Mouse (Mus musculus): Measurements from ENCODE around the gene 4931428F04Rik. TPM values are rescaled to one million over a fixed set of nuclear protein-coding genes. Genes with fewer than 3 reads are reported as not detected.

The 4931428F04Rik gene
- polyA plus RNA-seq, 1 experiment: 1.8 TPM

DNA sequence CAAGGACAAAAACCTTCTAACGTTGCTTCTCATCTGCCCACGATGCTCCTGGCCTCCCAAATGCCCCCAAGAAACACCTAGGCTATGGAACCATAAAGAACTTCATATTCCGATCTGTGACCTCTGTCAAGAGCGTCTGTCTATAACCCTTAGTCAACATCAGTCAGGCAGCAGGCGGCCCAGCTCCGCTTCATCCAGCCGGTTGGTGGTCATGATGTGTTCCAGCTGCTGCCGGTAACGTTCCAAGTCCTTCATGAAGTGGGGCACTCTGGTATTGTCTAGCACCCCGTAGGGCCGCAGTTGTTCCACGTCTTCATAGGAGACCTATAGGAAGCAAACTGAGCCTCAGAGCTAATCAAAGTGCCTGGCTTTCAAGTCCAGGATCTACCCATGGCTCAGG, 7.8 kb downstream of the 4931428F04Rik start:
- TF ChIP-seq GATA1 (IDR thresholded peaks at IDR 0.05; ENCODE audit: low read length): no peak

GRCm38 (mm10) chr8:105280567-105280966, 9.1 kb downstream of the 4931428F04Rik start:
- TF ChIP-seq GATA1 (IDR thresholded peaks at IDR 0.05; ENCODE audit: low read length): no peak

GRCm38 (mm10) chr8:105278911-105279334, 10.7 kb downstream of the 4931428F04Rik start:
- no peak for TF ChIP-seq GATA1 (IDR thresholded peaks at IDR 0.05; ENCODE audit: low read length)

DNA sequence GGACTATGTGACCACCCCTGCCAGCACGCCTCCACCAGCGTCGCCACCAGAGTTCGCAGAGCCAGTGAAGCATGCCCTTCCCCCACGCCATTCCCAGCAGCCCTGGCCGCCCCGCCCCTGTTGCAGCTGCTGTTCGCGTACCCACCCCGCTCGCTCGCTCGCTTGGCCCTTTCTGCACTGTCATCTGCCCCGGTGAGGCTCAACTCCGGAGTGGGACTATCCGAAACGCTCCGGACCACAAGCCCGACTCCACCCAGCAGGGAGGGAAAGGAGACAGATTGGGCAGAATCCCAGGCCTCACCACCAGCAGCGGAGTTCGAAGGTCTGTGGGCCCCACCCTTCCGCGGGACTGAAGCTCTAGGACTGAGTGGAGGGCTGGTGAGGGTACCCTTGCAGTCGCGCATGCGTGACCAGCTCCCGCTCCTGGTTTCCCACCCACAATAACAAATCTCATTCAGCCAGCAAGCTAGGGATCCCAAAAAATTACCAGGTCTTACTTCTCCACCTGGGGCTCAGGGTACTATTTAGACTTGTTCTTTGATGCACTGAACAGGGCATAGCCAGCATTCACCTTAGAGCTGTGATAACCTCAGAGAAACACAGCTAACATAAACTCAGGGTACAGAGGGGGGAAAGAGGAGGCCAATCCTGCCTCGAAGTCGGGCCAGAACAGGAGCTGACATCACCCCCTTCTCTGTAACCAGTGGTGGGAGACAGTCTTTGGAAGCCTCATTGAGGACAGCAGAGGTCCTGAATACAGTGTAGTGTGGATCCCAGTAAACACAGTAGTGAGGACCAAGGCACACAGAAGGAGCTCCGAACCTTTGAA, 13.2 kb downstream of the 4931428F04Rik start:
- no peak for TF ChIP-seq GATA1 (IDR thresholded peaks at IDR 0.05; ENCODE audit: low read length)

- TF ChIP-seq GATA1 (IDR thresholded peaks at IDR 0.05; ENCODE audit: low read length): no peak
Observed at GRCm38 (mm10) chr8:105275840-105276239, 13.8 kb downstream of the 4931428F04Rik start, which contains the start of gene Nol3. Gene Nol3 (plus strand): TSS chr8:105276140.

GRCm38 (mm10) chr8:105275387-105275786, 14.3 kb downstream of the 4931428F04Rik start:
- TF ChIP-seq GATA1 (IDR thresholded peaks at IDR 0.05; ENCODE audit: low read length): no peak

GRCm38 (mm10) chr8:105270916-105271186, 18.8 kb downstream of the 4931428F04Rik start:
- TF ChIP-seq GATA1 (IDR thresholded peaks at IDR 0.05; ENCODE audit: low read length): no peak

GRCm38 (mm10) chr8:105270101-105270915, 19.4 kb downstream of the 4931428F04Rik start:
- no peak for TF ChIP-seq GATA1 (IDR thresholded peaks at IDR 0.05; ENCODE audit: low read length)

GRCm38 (mm10) chr8:105269461-105269947, 20.2 kb downstream of the 4931428F04Rik start, which contains the start of gene Hsf4:
Gene Hsf4 (plus strand): TSS chr8:105269801.
- no peak for TF ChIP-seq GATA1 (IDR thresholded peaks at IDR 0.05; ENCODE audit: low read length)

- no peak for TF ChIP-seq GATA1 (IDR thresholded peaks at IDR 0.05; ENCODE audit: low read length)
Observed at GRCm38 (mm10) chr8:105269075-105269458, 20.6 kb downstream of the 4931428F04Rik start.

DNA sequence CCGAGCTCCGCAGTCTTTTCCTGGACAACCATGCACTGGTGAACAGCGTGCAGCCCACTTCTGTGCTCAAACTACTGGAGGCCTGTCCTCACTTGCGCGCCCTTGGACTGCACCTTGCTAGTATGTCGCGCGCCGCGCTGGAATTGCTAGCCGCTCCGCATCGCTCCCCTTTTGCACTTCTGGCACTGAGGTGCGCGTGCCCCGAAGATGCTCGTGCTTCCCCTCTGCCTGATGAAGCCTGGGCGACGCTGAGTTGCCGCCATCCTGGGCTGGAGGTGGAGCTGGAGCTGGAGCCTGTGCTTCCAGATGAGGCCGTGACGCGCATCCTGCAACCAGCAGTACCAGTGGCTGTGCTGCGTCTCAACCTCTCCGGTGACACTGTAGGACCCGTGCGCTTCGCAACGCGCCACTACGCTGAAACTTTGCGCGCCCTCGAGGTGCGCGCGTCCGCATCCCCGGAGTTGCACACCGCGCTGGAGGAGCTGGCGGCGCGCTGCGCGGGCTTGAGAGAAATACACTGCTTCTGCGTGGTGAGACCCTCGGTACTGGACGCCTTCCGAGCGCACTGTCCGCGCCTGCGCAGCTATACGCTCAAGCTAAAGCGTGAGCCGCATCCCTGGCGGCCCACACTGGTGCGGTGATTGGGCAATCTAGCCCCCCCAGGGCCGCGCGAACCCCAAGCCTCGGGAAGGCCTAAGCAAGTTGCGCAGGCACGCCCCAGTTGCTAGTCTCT, 21.2 kb downstream of the 4931428F04Rik start:
- no peak for TF ChIP-seq GATA1 (IDR thresholded peaks at IDR 0.05; ENCODE audit: low read length)

DNA sequence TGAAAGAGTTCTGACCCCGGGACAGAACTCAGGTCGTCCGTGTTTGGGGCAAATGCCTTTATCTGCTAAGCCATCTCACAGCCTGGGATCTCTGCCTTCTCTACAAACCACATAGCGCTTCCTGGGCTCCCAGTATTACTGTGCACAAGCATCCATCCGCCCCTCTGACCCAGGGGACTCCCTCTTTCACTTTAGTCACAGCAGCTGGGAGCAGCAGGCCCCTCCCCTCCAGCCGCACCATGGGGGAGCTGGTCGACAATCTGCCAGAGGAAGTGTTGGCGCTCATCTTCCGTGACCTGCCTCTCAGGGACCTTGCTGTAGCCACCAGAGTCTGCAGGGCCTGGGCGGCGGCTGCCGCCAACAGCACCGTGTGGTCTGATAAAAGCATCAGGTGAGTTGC, 22.9 kb downstream of the 4931428F04Rik start:
- no peak for TF ChIP-seq GATA1 (IDR thresholded peaks at IDR 0.05; ENCODE audit: low read length)

- TF ChIP-seq GATA1 (IDR thresholded peaks at IDR 0.05; ENCODE audit: low read length): no peak
Observed at GRCm38 (mm10) chr8:105265128-105265527, 24.5 kb downstream of the 4931428F04Rik start.

- TF ChIP-seq GATA1 (IDR thresholded peaks at IDR 0.05; ENCODE audit: low read length): no peak
Observed at GRCm38 (mm10) chr8:105264024-105264982, 25.4 kb downstream of the 4931428F04Rik start, which contains the start of the genes Tradd and Fbxl8. Gene Tradd (minus strand): TSS chr8:105264609. Gene Fbxl8 (plus strand): TSS chr8:105264648.

Data from G1E-ER4 (cell line).